Mouse (Mus musculus) lung, adult 2 months (tissue): Measurements from ENCODE around the gene Lamtor4.

Source experiments
- CTCF ChIP-seq: fragments of 200-500 bp; IDR thresholded peaks from 2 replicates; pipeline ENCODE4 v1.5.1; 2011; ENCODE audit warnings: mild to moderate bottlenecking, low read length, control low read depth; ENCODE audit not compliant: insufficient read depth
- POLR2A ChIP-seq: fragments of 200-500 bp; IDR thresholded peaks from 2 replicates; pipeline ENCODE4 v1.6.1; 2011; ENCODE audit warnings: low read depth, mild to moderate bottlenecking, control low read depth, low read length, borderline replicate concordance; ENCODE audit errors: extremely low read depth

- TF ChIP-seq POLR2A (no peak), CTCF (no peak)
These were observed 32.0 kb upstream of the Lamtor4 start for GRCm38 (mm10) chr5:138223287-138223686.
